Mouse (Mus musculus) gastrocnemius, postnatal 36 days (tissue): Measurements from ENCODE around the gene Spsb4. TPM values are rescaled to one million over a fixed set of nuclear protein-coding genes. Genes with fewer than 3 reads are reported as not detected.
A peak's percentile ranks its signal among the peaks of the same experiment; 100 is the strongest.
"Not testable (repeated sequence)": the region's sequence is repeated elsewhere in the genome, so short reads cannot be mapped to it uniquely, and the experiment has no call there.

Experiments
- DNase-seq, 2 experiments: peaks; one replicate each; pipeline ENCODE4 v3.0.0; 2022
- intact Hi-C: fragments of 180-260 bp; cut with DNase I; formaldehyde crosslinking; loops from one replicate; pipeline ENCODE4 v1.15.1; 2025
- total RNA-seq, 2 experiments: library from RNA; stranded (reverse); gene quantifications; 2 replicates each; pipeline ENCODE4 v1.2.3; 2021

Spsb4 gene
- total RNA-seq, 2 experiments from 2014 or later, result 1.4 to 4.1 TPM

DNA sequence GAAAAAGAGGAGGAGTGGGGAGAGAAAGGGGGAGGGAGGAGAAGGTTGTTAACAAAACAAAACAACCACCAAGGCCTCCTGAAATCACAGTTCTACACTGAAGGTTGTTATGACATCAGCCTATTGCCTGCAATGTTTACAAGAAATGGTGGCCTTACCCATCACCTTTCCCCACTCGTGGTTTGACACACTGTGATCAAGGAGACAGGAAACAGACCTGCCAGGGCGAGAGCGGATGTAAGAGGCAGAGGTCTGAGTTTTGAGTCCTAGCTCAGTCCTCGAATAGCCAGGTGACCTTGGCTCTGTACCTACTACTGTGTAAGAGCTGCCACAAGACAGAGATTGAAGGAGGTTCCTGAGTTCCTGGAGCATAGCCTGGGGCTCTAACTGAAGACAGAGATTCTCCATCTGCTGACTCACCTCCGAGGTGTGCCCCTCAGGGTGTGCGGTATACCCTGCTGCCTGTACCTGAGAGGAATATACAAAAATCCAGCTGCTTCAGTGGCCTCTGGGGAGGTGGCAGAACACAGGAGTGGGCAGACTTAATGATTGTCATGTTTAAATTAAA is 61.3 kb downstream of the Spsb4 start:
- intact Hi-C loops, result loop anchor here (5.0 kb wide), 1 partner anchor 205 kb away; no protein-coding TSS in a partner anchor
- DNase-seq, result no peak

DNA sequence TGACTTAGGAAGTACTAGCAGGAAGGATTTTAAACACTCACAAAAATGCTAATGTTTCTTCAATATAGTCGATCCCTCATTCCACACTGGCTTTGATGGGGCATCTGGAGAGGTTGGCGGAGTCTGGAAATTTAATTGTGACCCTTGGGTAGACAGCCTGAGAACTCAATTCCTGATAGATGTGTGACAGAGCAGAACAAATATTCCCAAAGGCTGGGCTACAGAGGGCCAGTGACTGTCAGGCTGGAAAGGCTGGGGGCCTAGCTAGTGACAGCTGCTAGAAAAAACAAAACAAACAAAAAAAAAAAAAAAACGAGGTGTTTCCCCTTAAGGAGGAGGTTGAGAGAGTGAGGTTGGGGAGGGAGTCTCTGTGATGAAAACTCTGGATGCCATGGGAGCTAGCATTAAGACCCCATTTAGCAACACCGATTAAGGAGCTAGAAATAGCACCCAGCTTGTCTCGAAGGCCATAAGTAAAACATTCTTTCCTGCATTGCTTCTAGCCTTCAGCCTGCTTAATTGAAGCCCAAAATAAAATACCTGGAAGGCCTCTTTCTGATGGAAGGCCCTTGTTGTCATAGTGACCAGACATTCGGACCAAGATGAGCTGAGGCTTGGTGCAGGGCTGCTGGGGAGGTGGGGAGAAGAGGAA is 61.9 kb downstream of the Spsb4 start:
- DNase-seq, result no peak
- intact Hi-C loops, result loop anchor here (5.0 kb wide), 1 partner anchor 206 kb away; no protein-coding TSS in a partner anchor

DNA sequence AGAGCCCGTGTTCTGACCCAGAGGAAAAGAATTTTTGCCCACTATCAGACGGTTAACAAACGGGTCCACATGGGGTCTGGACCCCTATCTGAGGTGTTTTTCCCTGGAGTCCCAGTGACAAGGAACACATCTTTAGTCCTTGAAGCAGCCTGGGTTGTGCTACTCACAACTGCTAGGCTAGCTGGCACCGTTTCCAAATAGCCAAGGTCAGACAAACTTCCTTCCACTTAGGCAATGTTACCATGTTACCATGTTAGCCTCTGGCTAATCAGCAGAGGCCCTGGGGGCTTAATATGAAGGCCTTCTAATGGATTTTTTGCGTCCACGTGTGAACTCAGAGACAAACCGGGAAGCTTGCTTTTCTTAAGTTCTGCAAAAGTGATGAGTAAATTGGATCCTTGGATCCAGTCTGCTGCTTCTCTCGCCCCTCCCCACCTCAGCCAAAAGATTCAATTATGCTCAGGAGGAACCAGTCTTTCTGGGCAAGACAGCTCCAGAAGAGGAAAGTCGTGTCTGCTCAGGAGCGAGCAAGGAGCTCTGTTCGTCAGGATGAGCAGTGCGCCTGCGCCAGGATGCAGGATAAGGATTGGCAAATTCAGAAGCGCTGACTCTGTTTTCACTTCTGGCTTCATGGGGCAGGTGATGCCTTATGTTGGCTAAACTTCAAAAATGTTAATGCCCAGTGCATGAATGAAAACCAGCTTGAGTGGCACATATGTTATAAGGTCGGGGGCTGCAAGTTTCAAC is 64.4 kb downstream of the Spsb4 start:
- DNase-seq, result no peak
- intact Hi-C loops, result no loop called here

DNA sequence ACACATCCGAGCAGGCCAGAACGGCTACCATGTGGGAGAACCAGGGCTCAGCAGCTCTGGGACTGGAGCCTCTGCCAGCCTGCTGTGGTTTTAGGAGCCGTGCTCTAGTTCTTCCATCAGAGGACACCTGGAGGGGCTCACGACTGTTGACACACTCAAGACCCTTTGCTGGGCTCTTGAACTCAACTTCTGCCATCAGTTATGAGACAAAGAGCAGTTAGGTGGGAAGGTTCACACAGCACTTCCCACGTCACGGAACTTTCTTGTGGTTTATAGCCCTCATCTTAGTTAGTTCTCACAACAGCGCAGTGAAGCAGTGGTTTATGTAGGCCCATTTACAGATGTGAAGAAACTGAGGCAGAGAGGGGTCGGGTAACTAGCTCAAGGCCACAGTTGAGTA is 65.2 kb downstream of the Spsb4 start:
- intact Hi-C loops, result no loop called here
- no peak for DNase-seq

DNA sequence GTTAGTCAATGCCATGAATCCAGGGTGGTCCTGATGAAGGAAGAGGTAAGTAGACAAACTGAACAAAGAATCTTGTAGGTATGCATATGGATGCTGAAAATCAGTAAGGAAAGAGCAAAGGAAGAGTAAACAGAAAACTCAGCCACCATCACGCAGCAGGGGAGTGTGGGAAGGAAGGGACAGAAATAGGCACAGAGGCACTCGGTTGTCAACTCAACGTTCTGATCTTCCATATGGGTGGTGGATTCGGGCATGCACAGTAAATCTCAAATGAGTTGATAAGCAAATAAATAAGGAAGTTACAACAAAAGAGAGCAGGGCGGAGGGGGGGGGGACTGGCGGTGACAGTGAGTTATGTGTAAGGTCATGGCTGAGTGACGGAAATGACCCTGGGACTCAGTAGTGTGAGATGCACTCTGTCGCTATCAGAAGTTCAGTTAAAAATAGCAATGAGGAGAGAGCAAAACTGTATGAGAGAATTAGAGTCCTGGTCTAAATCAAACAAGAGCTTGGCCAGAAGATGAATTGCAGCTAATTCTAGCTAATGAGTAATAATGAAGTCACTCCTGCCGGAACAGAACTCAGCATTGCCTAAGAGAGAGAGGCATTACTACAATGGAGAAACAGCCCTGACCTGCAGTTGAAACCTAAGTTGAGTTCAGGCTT is 66.2 kb downstream of the Spsb4 start:
- no peak for DNase-seq
- intact Hi-C loops, result no loop called here

DNA sequence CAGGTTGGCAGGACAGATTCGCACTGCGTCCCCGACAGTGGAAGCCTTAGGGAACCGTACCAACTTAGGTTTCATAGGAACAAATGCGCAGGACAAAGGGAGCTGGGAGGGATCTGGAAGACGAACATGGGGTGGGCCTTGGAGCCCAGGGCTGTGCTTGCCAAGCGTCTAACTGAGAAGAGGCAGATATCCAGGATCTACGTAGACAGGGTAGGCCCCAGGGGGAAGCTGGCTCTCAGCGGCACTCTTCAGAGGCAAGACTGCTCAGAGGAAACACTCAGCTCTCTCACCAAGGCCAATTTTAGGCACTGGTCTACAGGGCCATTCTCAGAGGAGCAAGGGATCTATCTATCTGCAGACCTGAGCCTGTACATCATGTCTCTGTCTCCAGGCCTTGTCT is 69.1 kb downstream of the Spsb4 start:
- no peak for DNase-seq
- intact Hi-C loops, result no loop called here

DNA sequence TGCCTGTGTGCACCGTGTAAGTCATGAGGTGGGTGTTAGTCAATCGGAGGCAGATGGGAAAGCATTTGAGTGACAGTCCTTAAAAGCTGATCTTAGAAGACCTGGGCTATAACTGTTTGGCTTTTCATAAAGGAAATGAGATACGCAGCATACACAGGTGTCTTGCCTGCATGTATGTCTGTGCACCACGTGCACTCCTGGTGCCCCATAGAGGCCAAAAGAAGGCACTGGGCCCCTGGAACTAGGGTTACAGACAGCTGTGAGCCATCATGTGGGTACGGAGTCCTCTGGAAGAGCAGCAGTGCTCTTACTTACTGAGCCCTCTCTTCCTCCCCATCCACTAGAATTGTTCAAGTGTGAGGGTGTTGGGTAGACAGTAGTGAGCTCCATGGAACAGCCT is 70.1 kb downstream of the Spsb4 start:
- intact Hi-C loops, result no loop called here
- no peak for DNase-seq

DNA sequence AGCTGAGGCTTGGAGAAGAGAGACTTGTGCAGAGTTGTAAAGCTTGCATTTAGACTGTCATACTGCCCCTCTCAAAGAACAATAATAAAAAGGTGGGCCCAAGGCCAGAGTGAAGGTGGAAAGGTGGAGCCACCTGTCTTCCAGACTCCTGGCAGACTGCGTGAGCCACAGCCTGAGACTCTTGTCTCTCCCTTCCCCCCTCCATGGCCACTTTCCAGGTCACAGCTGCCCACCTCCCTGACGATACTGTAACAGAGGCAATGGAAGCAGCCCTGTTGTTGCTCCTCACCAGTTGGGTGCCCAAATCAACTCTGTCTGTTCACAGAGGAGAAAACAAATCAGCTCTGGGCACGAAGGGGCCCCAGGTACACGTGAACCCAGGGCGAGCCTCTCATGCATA is 71.5 kb downstream of the Spsb4 start:
- no peak for DNase-seq
- intact Hi-C loops, result no loop called here

DNA sequence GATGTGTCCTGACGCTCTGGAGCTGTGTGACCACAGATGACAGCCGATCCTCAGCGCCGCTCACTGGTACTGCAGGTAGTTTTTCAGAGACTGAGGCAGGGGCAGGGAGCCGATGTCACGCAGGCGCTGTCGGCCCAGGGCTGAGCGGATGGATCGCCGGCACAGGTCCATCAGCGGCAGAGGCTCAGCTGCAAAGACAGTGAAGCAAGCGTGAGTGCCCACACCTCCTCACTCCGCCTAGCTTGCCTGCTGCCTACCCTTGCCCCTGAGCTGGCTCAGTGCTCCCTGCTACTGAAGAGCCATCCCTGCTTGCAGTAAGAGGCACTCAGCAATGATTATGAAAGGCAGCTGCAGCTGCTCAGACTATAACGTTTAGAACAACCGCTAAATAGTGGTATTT is 74.1 kb downstream of the Spsb4 start:
- DNase-seq, result no peak
- intact Hi-C loops, result no loop called here

DNA sequence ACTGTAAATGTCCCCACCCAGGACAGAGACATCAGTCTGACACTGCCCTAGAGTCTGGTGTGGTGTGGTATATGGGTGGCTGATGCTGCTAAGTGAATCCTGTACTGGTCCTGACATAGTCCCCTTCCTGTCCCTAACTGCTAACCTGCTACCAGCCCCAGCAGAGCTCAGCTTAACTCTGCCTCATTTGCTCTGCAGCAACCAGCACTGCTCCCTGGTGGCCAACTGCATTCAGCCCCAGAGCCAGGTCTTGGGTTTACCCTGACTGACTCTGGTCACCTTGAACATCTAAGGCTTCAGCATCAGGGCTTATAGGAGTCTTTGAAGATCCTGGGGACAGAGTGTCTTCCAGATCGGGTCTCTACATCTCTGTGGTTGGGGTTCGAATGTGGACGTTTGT is 75.7 kb downstream of the Spsb4 start:
- intact Hi-C loops, result no loop called here
- no peak for DNase-seq

DNA sequence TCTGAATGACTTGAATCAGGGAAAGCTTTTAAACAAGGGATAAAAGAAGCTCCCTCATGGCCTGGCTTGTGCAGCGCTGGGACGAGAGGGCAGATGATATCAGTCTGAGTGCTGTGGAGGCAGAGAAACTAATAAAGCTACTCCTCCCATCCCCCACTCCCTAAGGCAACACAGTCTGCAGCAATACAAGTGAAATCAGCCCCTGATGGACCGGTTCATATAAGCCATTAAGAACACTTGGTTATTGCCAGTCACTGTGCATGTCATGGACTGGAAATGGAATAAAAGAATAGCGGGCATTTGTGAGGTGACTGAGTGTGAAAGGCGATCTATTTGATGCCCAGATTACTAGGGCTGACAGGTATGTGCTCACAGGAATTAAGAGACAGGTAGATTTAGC is 79.8 kb downstream of the Spsb4 start:
- intact Hi-C loops, result no loop called here
- no peak for DNase-seq

DNA sequence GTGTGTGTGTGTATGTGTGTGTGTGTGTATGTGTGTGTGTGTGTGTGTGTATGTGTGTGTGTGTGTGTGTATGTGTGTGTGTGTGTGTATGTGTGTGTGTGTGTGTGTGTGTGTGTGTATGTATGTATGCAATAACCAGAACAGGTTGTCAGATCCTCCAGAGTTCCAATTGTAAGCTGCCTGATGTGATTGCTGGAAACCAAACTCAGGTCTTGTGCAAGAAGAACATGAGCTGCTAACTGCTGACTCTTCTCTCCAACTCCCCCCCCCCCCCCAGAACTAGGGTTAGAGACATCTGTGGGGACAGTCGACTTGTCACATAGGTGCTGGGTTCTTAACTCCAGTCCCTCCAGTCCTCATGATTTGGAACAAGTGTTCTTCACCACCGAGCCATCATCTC is 82.2 kb downstream of the Spsb4 start:
- DNase-seq, intact Hi-C loops: not testable (repeated sequence)

DNA sequence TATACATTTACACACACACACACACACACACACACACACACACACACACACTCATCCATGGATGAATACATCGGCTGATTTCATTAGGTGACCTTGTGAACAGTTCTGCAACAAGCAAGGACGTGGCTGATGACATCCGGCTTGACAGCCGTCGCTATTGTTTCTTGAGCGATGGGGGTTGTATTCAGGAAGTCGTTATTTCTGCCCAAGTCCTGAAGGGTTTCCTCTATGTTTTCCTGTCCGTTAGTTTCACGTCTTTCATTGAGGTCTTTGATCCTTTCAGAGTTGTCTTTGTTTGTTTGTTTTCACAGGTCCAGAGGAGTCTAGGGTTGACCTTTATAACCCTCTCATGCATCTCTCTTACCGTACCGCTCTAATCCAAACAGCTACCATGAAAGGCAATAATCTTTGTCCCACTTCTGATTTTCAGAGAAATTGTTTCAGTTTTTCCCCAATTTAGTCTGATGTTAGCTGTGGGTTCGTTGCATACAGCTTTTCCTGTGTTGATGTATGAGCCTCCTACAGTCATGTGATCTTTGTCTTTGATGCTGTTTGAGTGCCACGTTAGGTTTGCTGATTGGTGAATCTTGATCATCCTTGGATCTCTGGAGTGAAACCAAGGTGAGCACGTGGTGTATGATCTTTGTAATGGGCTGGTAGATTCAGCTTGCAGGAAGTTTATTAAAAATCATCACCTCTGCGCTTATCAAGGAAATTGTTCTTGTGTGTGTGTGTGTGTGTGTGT is 82.9 kb downstream of the Spsb4 start:
- no peak for DNase-seq
- intact Hi-C loops, result no loop called here

DNA sequence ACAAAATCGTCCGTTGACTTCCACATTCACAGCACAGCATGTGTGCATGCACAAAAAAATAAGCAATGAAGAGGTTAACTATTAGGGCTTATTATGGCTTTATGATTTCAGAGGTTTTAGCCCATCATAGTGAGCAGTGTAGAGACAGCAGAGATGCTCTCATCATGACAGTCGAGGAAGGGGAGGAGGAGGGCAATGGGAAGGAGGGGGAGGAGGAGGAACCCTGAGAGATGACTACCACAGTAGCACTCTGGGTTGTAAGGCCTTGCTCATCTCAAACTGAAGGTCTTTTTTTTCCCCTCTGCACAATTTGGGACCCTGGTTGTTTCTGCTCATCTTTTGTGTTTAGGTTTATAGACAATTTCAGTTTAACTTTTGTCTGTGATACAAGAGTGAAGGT is 83.8 kb downstream of the Spsb4 start:
- intact Hi-C loops, result no loop called here
- DNase-seq, result no peak

DNA sequence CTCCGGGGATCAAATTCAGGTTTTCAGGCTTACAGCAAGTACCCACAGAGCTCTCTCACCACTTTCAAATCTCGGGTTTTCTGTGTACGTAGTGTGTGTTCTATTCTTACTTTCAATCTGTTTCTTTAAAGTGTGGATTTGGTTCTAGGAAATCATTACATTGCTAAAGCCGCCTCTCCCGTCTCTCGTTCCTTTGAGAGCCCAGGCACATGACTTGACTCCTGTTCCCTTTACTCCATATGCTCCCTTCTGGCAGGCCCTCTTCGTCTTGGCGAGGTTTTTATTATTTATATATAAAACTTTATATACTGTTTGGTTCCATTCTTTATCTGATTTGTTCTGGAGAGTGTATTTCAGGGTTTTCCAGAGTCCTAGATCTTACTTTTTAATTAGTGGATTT is 85.9 kb downstream of the Spsb4 start:
- intact Hi-C loops, result no loop called here
- DNase-seq, result no peak

DNA sequence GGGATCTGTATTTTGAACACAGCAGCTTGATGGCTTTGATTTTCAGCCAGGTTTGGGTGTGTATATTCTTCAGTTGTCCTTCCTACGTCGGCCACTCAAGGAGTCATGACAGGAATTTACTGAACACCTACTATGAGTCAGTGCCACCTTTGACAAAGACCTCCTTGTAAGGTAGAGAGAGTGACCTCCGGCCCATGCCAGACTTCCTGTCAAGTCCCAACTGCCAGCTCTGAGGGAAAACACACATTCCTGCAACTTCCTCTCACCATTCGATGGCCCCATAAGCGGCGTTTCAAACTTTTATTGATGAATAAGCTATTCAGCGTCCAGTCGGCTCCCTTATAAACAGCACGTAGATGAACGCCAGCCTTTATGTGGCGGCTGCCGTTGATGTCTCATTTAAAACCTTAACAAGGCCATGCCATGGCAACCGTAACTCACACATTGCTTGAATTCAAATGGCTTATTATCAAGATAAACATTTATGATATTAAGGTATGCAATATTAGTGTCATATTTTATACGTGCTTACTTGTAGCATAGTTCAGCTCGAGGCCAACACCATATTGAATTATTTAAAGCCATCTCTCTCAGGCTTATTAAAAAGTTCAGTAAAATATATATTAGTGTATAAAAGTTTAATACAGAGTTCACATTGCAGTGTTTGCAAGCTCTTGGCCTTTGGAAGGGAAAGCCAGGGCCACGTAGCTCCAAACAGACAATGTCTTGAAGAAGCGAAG is 94.9 kb downstream of the Spsb4 start:
- intact Hi-C loops, result no loop called here
- DNase-seq, result no peak

DNA sequence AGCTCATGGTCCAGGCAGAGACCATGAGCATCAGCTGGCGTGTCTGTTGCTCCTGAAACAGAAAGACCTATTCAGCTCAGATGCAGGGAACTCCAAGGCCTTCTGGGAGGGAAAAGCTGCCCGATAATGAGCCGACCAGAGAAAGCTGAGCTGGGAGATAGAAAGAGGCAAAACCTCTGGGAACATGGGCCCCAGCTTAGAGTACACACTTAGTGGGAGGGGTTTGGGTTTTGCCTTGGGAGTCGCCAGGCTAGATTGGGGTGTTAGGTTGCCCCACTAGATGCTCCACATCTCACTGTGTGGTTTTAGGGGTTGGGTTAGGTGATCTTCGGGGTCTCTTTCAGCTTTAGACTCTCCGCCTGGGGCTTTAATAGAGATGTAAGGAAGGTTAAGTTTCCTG is 95.5 kb downstream of the Spsb4 start:
- DNase-seq, result no peak
- intact Hi-C loops, result no loop called here

DNA sequence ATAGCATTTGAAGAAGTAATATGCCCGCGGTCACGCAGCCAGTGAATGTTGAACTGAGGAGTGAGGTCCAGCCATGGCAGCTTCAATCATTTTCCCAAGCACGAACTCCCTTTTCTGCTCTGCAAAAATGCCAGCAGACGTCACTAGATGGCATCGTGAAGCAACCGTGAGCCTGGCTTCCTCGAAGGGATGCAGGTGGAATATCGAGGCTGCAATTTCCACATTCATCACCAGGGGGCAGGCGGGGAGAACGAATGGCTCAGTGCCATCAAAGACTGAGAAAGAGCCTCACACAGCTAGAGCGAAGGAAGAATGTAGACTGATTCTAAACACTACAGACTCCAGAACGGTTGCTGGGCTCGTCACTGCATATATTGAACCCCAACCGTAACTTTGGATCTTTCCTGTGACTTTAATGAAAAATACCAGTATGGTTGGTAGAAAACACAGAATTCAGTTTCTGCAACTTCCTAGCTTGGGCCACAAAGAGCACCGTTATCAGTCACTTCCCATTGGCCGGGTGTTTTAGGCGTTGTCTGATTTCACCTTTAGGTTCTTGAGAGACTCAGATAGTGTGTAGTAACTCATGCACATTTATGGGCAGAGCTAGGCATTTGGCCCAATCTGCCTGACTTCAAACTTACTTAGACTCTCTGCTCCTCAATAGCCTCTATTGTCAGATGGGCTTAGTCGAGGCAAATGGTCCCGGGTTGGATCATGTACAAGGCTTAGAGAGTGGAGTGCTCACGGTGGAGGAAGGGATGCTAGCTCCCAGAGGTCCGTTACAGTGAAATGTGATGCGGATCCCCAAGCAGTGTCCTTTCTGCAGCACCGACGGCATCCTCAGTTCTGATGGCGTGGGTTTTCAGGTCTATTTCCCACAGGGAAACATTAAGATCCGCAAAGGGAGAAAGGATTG is 101.8 kb downstream of the Spsb4 start:
- peak; percentile 80 to 93 for DNase-seq
- intact Hi-C loops, result loop anchor here (2.0 to 5.0 kb wide), 2 partner anchors 152 to 245 kb away; no protein-coding TSS in a partner anchor

DNA sequence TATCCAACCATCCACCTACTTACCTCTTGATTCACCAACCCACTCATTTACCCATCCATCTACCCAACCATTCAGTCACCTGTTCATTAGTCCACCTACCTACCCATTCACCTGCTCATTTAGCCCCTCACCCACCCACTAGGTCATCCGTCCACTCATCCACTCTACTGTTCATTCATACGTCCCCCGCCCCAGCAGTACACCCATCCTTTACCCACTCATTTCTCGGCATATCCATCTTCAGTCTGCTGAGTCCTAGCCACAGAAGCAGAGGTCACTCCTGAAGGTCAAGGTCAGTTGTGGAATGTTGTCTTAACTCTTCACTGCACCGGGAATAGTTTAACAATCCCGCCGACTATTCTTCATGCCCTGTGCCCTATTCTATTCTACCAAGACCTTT is 102.6 kb downstream of the Spsb4 start:
- no peak for DNase-seq
- intact Hi-C loops, result loop anchor here (2.0 to 5.0 kb wide), 2 partner anchors 153 to 246 kb away; no protein-coding TSS in a partner anchor
